Mouse (Mus musculus) small intestine, adult 2 months (tissue): ENCODE data around the gene Hes6. TPM values are rescaled to one million over a fixed set of nuclear protein-coding genes. Genes with fewer than 3 reads are reported as not detected.

Experiments
- H3K27ac ChIP-seq: fragments of 200-500 bp; 2 replicates; pipeline ENCODE4 v1.5.1; 2012; ENCODE audit warnings: low read depth, low read length, control low read depth, inconsistent platforms; ENCODE audit not compliant: insufficient read depth
- H3K27me3 ChIP-seq: fragments of 200-500 bp; 2 replicates; pipeline ENCODE4 v1.6.1; 2012; ENCODE audit warnings: mild to moderate bottlenecking, moderate library complexity, low read length, inconsistent platforms; ENCODE audit not compliant: control insufficient read depth, insufficient read depth
- H3K36me3 ChIP-seq: fragments of 200-500 bp; 2 replicates; pipeline ENCODE4 v1.6.1; 2012; ENCODE audit warnings: mild to moderate bottlenecking, low read length, control low read depth, inconsistent platforms; ENCODE audit not compliant: control insufficient read depth, insufficient read depth
- H3K4me1 ChIP-seq: fragments of 200-500 bp; 2 replicates; pipeline ENCODE4 v1.6.1; 2012; ENCODE audit warnings: low read length, inconsistent platforms, mixed read lengths; ENCODE audit not compliant: control insufficient read depth, insufficient read depth, insufficient read length
- H3K4me3 ChIP-seq: fragments of 200-500 bp; 2 replicates; pipeline ENCODE4 v1.5.1; 2012; ENCODE audit warnings: low read depth, mild to moderate bottlenecking, control low read depth, inconsistent platforms, low read length, moderate library complexity
- CTCF ChIP-seq: fragments of 200-500 bp; IDR thresholded peaks from 2 replicates; pipeline ENCODE4 v1.5.1; 2012; ENCODE audit warnings: low read depth, mild to moderate bottlenecking, control low read depth, inconsistent platforms, low read length, moderate library complexity, mixed read lengths; ENCODE audit not compliant: insufficient replicate concordance, insufficient read length; ENCODE audit errors: extremely low read depth
- POLR2A ChIP-seq: fragments of 200-500 bp; IDR thresholded peaks from 2 replicates; pipeline ENCODE4 v1.6.1; 2012; ENCODE audit warnings: low read depth, mild to moderate bottlenecking, control low read depth, inconsistent platforms, low read length, moderate library complexity
- WGBS: fragments of 180-500 bp; shearing (Covaris S2); methylation state at CpG from one replicate; pipeline ENCODE4 v1.1.7; 2018; 5-methylcytosine and 5-hydroxymethylcytosine counted together
- polyA plus RNA-seq: library from polyadenylated mRNA; depleted of rRNA; stranded (reverse); fragments of >200 nt; gene quantifications from 2 replicates; pipeline ENCODE4 v1.2.3, GENCODE M21; 2012

Hes6 gene
- polyA plus RNA-seq, 1 experiment, result 113 TPM

DNA sequence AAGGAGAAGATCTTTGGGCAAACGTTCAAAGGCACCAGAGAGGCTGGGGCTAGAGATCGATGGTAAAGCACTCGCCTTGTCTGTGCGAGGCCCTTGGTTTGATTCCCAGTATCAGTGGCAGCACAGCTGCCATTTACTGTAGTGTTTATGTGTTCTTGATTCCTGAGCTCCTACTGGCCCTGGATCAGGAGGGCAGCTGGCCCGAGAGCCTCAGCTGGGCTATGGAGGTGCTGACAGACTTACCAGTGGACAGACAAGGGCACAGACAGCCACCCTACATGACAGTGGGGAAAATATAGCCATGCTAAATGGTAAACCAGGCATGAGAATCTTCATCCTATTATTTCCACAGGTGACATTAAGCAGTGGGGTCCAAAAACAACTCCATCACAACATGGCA is 37.0 kb upstream of the Hes6 start:
- TF ChIP-seq POLR2A (no peak), CTCF (no peak)
- Histone ChIP-seq H3K27ac (no peak overlapping the region), H3K4me3 (no peak overlapping the region), H3K4me1 (peaks cover 58% of the 10 kb centered on the region), H3K27me3 (no peaks in the 10 kb centered on the region), H3K36me3 (peaks cover 28% of the 10 kb centered on the region)
- 85% methylated on average over 5 of the region's 5 CpGs for WGBS

GRCm38 (mm10) chr1:91448688-91449087 is 34.9 kb upstream of the Hes6 start:
- 75% methylated on average over 10 of the region's 10 CpGs for WGBS
- peaks cover 50% of the 10 kb centered on the region for H3K4me1 ChIP-seq
- H3K27ac ChIP-seq, result 0 out of 2 replicates have a peak overlapping the region, but pooled peaks have one; percentile 47
- peaks cover 46% of the 10 kb centered on the region for H3K36me3 ChIP-seq
- H3K27me3 ChIP-seq, result no peaks in the 10 kb centered on the region
- no peak for TF ChIP-seq POLR2A
- no peak for TF ChIP-seq CTCF
- no peak overlapping the region for H3K4me3 ChIP-seq

- H3K36me3 ChIP-seq, result peaks cover 57% of the 10 kb centered on the region
- no peak for TF ChIP-seq POLR2A
- no peak for TF ChIP-seq CTCF
- peaks cover 45% of the 10 kb centered on the region for H3K4me1 ChIP-seq
- 50% methylated on average over 4 of the region's 4 CpGs for WGBS
- H3K27me3 ChIP-seq, result no peaks in the 10 kb centered on the region
- H3K27ac ChIP-seq, result peak overlapping the region; percentile 90
- no peak overlapping the region for H3K4me3 ChIP-seq
These were observed 32.7 kb upstream of the Hes6 start for GRCm38 (mm10) chr1:91446511-91446910.

- H3K27ac ChIP-seq, result peak overlapping the region; percentile 90
- peaks cover 45% of the 10 kb centered on the region for H3K4me1 ChIP-seq
- H3K27me3 ChIP-seq, result no peaks in the 10 kb centered on the region
- peaks cover 59% of the 10 kb centered on the region for H3K36me3 ChIP-seq
- no peak overlapping the region for H3K4me3 ChIP-seq
- 9% methylated on average over 8 of the region's 8 CpGs for WGBS
- peak; percentile 17; the same call in 1 of the 2 replicates for TF ChIP-seq POLR2A
- no peak for TF ChIP-seq CTCF
These were observed 32.2 kb upstream of the Hes6 start for GRCm38 (mm10) chr1:91446060-91446459.

DNA sequence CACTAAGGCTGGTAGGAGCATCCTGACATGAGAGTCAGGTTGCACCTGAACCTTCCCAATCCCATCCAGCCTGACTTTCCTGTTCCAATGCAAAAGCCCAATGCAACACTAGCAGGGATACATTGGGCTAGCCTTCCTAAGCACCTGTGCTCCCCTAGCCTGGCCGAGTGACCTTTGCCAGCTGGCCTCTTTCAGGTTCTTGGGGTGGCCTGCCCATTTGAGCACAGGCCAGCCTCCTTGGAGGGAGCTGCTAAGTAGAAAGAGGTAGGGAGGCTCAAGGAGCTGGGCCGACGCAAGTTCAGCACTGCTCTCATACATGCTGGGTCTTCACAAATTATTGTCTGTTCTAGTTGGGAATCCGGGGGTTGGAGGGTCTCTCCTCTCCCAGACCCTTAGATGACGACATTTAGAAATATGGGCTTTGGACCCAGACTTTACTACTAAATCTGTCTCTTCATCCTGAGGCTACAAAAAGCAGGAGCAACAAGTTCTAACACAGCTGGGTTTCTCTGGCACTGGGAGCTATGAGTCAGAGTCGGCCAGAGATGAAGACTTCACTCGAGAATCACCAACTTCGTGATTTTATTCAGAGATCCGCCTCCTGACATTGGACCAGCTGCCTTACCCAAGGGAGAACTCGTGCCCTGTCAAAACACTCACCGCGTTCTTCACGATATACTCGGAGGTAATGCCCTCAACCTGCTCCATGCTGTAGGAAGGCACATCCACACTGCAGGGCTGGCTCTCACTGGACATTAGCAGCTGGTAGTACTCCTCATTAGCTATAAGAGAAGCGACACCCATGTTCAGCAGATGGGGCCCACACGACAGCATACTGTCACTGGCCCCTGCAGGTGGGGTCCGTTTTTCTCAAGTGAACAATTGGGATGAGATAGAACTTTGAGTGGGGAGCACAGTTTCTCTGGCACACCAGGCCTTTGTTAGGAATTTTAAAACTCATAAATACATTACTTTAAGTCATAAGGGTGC is 31.3 kb upstream of the Hes6 start:
- H3K27ac ChIP-seq, result peak overlapping the region; percentile 90
- no peak overlapping the region for H3K4me3 ChIP-seq
- peaks cover 45% of the 10 kb centered on the region for H3K4me1 ChIP-seq
- WGBS, result 84% methylated on average over 17 of the region's 17 CpGs
- H3K27me3 ChIP-seq, result no peaks in the 10 kb centered on the region
- H3K36me3 ChIP-seq, result peaks cover 62% of the 10 kb centered on the region
- TF ChIP-seq POLR2A, result no peak
- TF ChIP-seq CTCF, result no peak

DNA sequence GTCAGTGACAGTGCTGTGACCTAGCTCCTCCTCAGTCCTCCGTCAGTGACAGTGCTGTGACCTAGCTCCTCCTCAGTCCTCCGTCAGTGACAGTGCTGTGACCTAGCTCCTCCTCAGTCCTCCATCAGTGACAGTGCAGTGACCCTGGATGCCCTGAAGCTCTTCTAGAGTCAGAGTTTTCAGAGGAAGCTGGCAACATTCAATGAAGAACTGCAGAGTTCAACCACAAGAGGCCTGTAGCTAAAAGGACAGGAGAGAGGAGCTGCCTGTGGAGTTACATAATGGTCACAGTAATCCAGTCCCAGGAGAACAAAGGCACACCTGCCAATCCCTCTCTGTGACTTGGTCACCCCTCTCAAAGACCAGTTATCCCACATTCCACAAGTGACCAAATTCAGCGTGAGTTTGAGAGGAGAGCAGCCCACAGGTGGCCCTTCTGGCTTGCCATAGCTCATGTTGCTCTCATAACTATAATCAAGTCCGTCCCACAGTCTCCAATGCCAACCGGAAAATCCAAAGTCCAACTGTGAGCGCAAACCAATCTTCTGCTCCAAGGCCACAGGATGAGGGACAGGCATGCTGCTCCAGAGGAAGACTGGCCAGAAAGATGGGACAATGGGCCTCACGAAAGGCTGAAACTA is 28.6 kb upstream of the Hes6 start:
- Histone ChIP-seq H3K27ac (peak overlapping the region; percentile 93), H3K4me3 (peak overlapping the region; percentile 53), H3K4me1 (peaks cover 35% of the 10 kb centered on the region; the same call in 1 of the 2 replicates), H3K27me3 (no peaks in the 10 kb centered on the region), H3K36me3 (peaks cover 55% of the 10 kb centered on the region)
- 46% methylated on average over 7 of the region's 7 CpGs for WGBS
- no peak for TF ChIP-seq CTCF
- peak; percentile 59; the same call in 1 of the 2 replicates for TF ChIP-seq POLR2A

DNA sequence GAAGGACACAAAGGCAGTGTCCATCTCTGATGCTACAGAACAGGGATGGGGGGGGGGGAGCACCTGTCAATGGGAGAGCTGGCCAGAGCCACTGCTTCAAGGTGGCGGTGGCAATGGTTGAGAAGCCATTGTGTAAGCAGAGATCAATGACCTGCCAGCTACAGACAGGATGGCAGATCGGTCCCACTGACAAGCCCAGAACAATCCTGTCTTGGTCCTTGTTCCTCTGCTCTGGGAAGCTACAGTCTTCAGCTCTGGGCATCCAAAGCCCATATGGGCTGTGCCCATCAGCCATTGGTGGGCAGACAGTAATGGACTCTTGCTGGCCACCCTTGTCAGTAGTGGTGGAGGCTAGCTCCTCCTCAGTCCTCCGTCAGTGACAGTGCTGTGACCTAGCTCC is 28.0 kb upstream of the Hes6 start:
- Histone ChIP-seq H3K36me3 (peaks cover 51% of the 10 kb centered on the region), H3K4me1 (peaks cover 35% of the 10 kb centered on the region; the same call in 1 of the 2 replicates), H3K27ac (peak overlapping the region; percentile 3; the same call in 1 of the 2 replicates), H3K27me3 (no peaks in the 10 kb centered on the region), H3K4me3 (no peak overlapping the region)
- TF ChIP-seq CTCF (no peak), POLR2A (no peak)
- 91% methylated on average over 3 of the region's 3 CpGs for WGBS
